Mouse (Mus musculus): ENCODE data around the gene 3110009E18Rik.

DNA sequence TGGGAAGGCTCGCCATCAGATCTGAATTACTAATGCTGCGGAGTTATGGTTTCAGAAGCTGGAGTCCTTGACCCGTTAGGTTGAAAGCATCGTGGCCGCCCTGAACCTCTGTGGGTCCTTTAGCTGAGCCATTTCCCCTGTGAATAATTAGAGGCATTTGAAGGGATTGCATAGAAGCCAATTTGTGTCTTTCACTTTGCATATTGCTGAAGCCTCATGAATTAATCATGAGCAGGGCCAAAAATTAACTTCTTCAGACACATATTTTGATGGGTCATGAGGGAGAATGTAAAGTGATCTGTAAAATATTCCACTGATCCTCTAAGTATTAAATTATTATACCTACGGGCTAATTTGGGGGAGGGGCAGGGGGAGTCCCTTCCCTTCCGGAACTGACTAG is 66.1 kb downstream of the 3110009E18Rik start:
- TF ChIP-seq CTCF (IDR thresholded peaks at IDR 0.05; ENCODE audit: borderline replicate concordance, insufficient read depth, low read depth, low read length) = no peak
- no peak for TF ChIP-seq POLR2A (IDR thresholded peaks at IDR 0.05; ENCODE audit: borderline replicate concordance, insufficient read depth, low read length)
